Mouse (Mus musculus): Measurements from ENCODE around the gene Aak1. TPM values are rescaled to one million over a fixed set of nuclear protein-coding genes. Genes with fewer than 3 reads are reported as not detected.

The Aak1 gene
- polyA plus RNA-seq (2015; fragmentation: Illumina TruSeq; extraction: RNeasy Lipid Tissue Mini Kit (QIAGEN cat#74804); ENCODE audit: low read depth, low replicate concordance), result 182 TPM

DNA sequence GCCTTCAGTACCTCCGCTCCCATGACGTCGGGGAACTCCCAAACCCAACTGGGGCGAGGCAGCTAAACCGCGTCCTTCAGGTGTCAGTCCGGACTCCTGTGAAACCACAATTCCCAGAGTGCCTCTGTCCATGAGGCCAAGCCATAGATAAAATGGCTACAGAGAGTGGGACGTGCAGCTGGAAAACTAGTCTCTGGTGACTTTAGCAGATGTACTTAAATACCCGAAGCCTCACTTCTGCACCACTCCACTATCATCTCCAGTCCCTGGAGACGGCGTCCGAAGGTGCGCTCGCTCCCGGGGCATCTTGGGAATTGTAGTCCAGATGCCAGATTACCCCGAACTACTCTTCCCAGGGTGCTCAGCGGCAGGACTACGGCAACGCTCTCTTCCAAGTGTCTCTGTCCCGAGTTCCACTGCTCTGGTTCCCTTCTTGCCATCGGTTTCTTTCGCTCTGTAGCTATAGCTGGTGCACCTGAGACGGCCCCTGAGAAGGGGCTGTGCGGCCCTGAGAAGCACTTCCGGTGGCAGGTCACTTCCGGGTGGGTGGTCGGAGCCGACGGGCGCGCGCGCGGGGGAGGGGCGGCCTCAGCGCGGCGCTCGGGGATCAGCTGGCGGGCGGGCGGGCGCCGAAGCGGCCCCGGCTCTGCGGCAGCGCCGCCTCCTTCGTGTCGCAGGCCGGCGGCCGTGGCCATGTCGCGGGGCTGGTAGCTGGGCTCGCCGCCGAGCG lies at the start of gene Aak1:
Aak1 (plus strand) TSS at position 603 of the 730 bp plus-strand sequence.

DNA sequence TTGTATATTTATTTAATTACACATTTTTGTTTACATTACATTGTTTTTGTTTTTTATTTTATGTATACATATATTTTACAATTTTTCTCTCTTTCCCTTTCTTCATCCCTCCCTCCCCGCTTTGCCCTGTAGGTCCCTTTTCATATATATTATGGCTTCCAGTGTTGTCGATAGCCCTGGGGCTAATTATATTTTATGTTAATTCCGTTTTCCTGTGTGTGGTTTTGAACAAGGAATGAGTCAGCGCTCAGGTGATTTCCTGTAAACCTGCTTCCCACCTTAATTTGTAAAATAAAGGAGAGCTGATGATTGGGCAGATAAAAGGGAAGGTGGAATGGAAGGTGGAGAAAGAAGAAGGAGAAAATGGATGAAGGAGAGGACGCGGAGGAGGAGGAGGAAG lies 159.6 kb downstream of the Aak1 start, which contains the start of gene Nfu1:
Nfu1 (plus strand) TSS at position 350 of the 400 bp plus-strand sequence.

GRCm38 (mm10) chr6:87042337-87043130 lies 193.2 kb downstream of the Aak1 start, which contains the start of gene Gfpt1:
Gfpt1 (plus strand) TSS chr6:87042846.

Other genes with a start within 250 kb of the Aak1 start
- 0.79 TPM for gene Asprv1, start 221.4 kb upstream of the Aak1 start, polyA plus RNA-seq (2015; fragmentation: Illumina TruSeq; extraction: RNeasy Lipid Tissue Mini Kit (QIAGEN cat#74804); ENCODE audit: low read depth, low replicate concordance)
- gene Mxd1, start 180.4 kb upstream of the Aak1 start, polyA plus RNA-seq (2015; fragmentation: Illumina TruSeq; extraction: RNeasy Lipid Tissue Mini Kit (QIAGEN cat#74804); ENCODE audit: low read depth, low replicate concordance), result 11.7 TPM
- gene Snrnp27, start 165.0 kb upstream of the Aak1 start, polyA plus RNA-seq (2015; fragmentation: Illumina TruSeq; extraction: RNeasy Lipid Tissue Mini Kit (QIAGEN cat#74804); ENCODE audit: low read depth, low replicate concordance), result 112 TPM
- gene Gmcl1, start 116.1 kb upstream of the Aak1 start, polyA plus RNA-seq (2015; fragmentation: Illumina TruSeq; extraction: RNeasy Lipid Tissue Mini Kit (QIAGEN cat#74804); ENCODE audit: low read depth, low replicate concordance), result 26.4 TPM
- 5.2 TPM for gene Anxa4, start 55.9 kb upstream of the Aak1 start, polyA plus RNA-seq (2015; fragmentation: Illumina TruSeq; extraction: RNeasy Lipid Tissue Mini Kit (QIAGEN cat#74804); ENCODE audit: low read depth, low replicate concordance)
- gene Nfu1, start 159.7 kb downstream of the Aak1 start, polyA plus RNA-seq (2015; fragmentation: Illumina TruSeq; extraction: RNeasy Lipid Tissue Mini Kit (QIAGEN cat#74804); ENCODE audit: low read depth, low replicate concordance), result 98.6 TPM
- gene Gfpt1, start 193.3 kb downstream of the Aak1 start, polyA plus RNA-seq (2015; fragmentation: Illumina TruSeq; extraction: RNeasy Lipid Tissue Mini Kit (QIAGEN cat#74804); ENCODE audit: low read depth, low replicate concordance), result 29.2 TPM